Comparison of ENCODE assay signal across 36 mouse cellular contexts in the genomic region with DNA sequence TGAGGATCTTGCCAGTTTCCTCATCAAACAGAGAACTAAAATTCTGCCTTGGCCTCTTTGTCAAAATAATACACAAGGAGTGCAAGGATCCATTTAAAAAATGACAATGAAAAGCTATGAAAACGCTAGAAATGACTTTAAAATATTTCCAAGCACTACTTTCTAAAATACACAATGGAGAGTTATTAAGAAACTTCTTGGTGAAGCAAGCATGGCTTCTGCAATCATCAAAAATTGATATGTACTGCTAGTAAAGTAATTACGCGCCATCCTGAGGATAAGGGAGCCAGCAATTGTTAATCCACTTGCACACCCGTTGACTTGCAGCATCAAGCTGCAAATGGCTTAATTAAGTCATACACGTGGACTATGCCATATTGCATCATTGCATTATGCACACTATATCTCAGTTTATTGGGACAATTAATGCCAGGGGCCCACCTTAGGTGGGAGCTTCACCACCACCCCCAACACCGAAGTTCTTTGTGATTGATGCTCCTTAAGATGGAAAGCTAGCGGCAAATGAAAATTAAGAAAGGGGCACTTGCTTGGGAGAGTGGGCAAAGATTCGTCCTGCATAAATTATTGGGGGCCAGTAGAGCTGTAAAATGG. TPM values are rescaled to one million over a fixed set of nuclear protein-coding genes. Genes with fewer than 3 reads are reported as not detected.
DNase-seq lines count a peak whose midpoint lies in the region; ATAC-seq and TF ChIP-seq lines count a peak whose summit lies in the region.
"Had no signal": no experiment of that assay in that cellular context is flagged by ENCODE, and none has a peak within 500 bp of the region (broad histone marks: within the 10 kb centered on the region; RNA-seq: fewer than 3 reads in every experiment).

No protein-coding gene starts in this region.

- no peak overlapping the region for H3K4me2 ChIP-seq in forebrain, postnatal 0 days (ENCODE audit: low read depth)
- no peak overlapping the region for H3K4me2 ChIP-seq in hindbrain, embryonic 11.5 days (replicated peaks; ENCODE audit: low read depth, low read length)
- no peak overlapping the region for H3K4me2 ChIP-seq in midbrain, embryonic 14.5 days (ENCODE audit: low read length)
- H3K4me2 ChIP-seq in midbrain, embryonic 15.5 days = no peak overlapping the region
- H3K4me2 ChIP-seq in neural tube, embryonic 14.5 days (ENCODE audit: low read depth, low read length) = no peak overlapping the region
- H3K4me2 ChIP-seq: embryonic facial prominence, embryonic 13.5 days; heart, embryonic 13.5 days; kidney, embryonic 15.5 days; limb, embryonic 13.5 days; liver, embryonic 11.5 days; lung, embryonic 15.5 days; neural tube, embryonic 12.5 days had no signal

- H3K9ac ChIP-seq in forebrain, postnatal 0 days = no peak overlapping the region
- no peak overlapping the region for H3K9ac ChIP-seq in hindbrain, embryonic 11.5 days (ENCODE audit: low read depth, low read length)
- no peak overlapping the region for H3K9ac ChIP-seq in midbrain, embryonic 14.5 days (replicated peaks; ENCODE audit: low read length)
- H3K9ac ChIP-seq in midbrain, embryonic 15.5 days = no peak overlapping the region
- H3K9ac ChIP-seq in neural tube, embryonic 14.5 days (replicated peaks; ENCODE audit: low read depth, low read length) = no peak overlapping the region
- H3K9ac ChIP-seq: embryonic facial prominence, embryonic 13.5 days; heart, embryonic 13.5 days; kidney, embryonic 15.5 days; limb, embryonic 13.5 days; lung, embryonic 15.5 days; neural tube, embryonic 12.5 days had no signal

- no peak for DNase-seq in forebrain, embryonic 10.5 days (ENCODE audit: extremely low spot score, low spot score)
- no peak for DNase-seq in forebrain, postnatal 0 days
- DNase-seq in hindbrain, embryonic 10.5 days (ENCODE audit: low spot score) = peak; percentile 26
- no peak for DNase-seq in hindbrain, embryonic 11.5 days (ENCODE audit: low spot score)
- DNase-seq in midbrain, embryonic 14.5 days = peak; percentile 27
- DNase-seq: adrenal gland, postnatal 10 days; cerebellum, adult 11 months; cerebellum, adult 9-10 months; gastrocnemius, postnatal 25 days; heart, adult 2 months; heart, postnatal 10 days; kidney, adult 18-20 months; kidney, postnatal 25 days; retina, postnatal 1 day; right cerebral cortex, postnatal 14 days; thymus, postnatal 4 days had no signal

- H3K27me3 ChIP-seq in forebrain, embryonic 10.5 days (ENCODE audit: poor library complexity, severe bottlenecking) = peaks cover 100% of the 10 kb centered on the region
- peaks cover 93% of the 10 kb centered on the region for H3K27me3 ChIP-seq in forebrain, postnatal 0 days (ENCODE audit: insufficient read depth, low read length)
- peaks cover 100% of the 10 kb centered on the region for H3K27me3 ChIP-seq in hindbrain, embryonic 10.5 days (ENCODE audit: insufficient read depth, poor library complexity, severe bottlenecking)
- H3K27me3 ChIP-seq in hindbrain, embryonic 11.5 days (ENCODE audit: control insufficient read depth, insufficient read depth, low read length) = peaks cover 89% of the 10 kb centered on the region
- peaks cover 92% of the 10 kb centered on the region for H3K27me3 ChIP-seq in midbrain, embryonic 14.5 days (ENCODE audit: control insufficient read depth, insufficient read depth, low read length)
- peaks cover 77% of the 10 kb centered on the region for H3K27me3 ChIP-seq in midbrain, embryonic 15.5 days (replicated peaks)
- H3K27me3 ChIP-seq in neural tube, embryonic 14.5 days (ENCODE audit: control insufficient read depth, insufficient read depth, low read length) = peaks cover 62% of the 10 kb centered on the region

- no peak for ATAC-seq in forebrain, postnatal 0 days
- no peak for ATAC-seq in hindbrain, embryonic 11.5 days (ENCODE audit: low FRiP score)
- no peak for ATAC-seq in midbrain, embryonic 14.5 days (ENCODE audit: low FRiP score, low TSS enrichment)
- no peak for ATAC-seq in midbrain, embryonic 15.5 days (replicated peaks)
- 0 out of 2 replicates have a peak, but pooled peaks have one; percentile 50 for ATAC-seq in neural tube, embryonic 14.5 days (ENCODE audit: low read depth)

- 6% methylated on average over 8 of the region's 8 CpGs for WGBS in forebrain, embryonic 10.5 days
- WGBS in forebrain, postnatal 0 days = 15% methylated on average over 8 of the region's 8 CpGs
- WGBS in hindbrain, embryonic 10.5 days = 6% methylated on average over 8 of the region's 8 CpGs
- 12% methylated on average over 8 of the region's 8 CpGs for WGBS in hindbrain, embryonic 11.5 days
- WGBS in midbrain, embryonic 14.5 days = 6% methylated on average over 8 of the region's 8 CpGs
- WGBS in midbrain, embryonic 15.5 days = 9% methylated on average over 8 of the region's 8 CpGs
- WGBS in neural tube, embryonic 14.5 days = 8% methylated on average over 8 of the region's 8 CpGs

- H3K9me3 ChIP-seq in forebrain, embryonic 10.5 days = no peaks in the 10 kb centered on the region
- H3K9me3 ChIP-seq in forebrain, postnatal 0 days (ENCODE audit: low read length) = no peaks in the 10 kb centered on the region
- no peaks in the 10 kb centered on the region for H3K9me3 ChIP-seq in hindbrain, embryonic 10.5 days
- H3K9me3 ChIP-seq in hindbrain, embryonic 11.5 days (ENCODE audit: control insufficient read depth, low read length) = no peaks in the 10 kb centered on the region
- no peaks in the 10 kb centered on the region for H3K9me3 ChIP-seq in midbrain, embryonic 14.5 days (ENCODE audit: control insufficient read depth, low read length)
- 0 out of 2 replicates have a peak, but pooled peaks cover 3% of the 10 kb centered on the region for H3K9me3 ChIP-seq in midbrain, embryonic 15.5 days
- H3K9me3 ChIP-seq in neural tube, embryonic 14.5 days (ENCODE audit: control insufficient read depth, low read length) = no peaks in the 10 kb centered on the region
- H3K9me3 ChIP-seq: embryonic facial prominence, embryonic 13.5 days; heart, embryonic 13.5 days; kidney, embryonic 15.5 days; limb, embryonic 13.5 days; lung, embryonic 15.5 days; midbrain, embryonic 10.5 days; neural tube, embryonic 12.5 days had no signal

- peak overlapping the region; percentile 11; the same call in 1 of the 2 replicates for H3K27ac ChIP-seq in forebrain, embryonic 10.5 days
- no peak overlapping the region for H3K27ac ChIP-seq in forebrain, postnatal 0 days (ENCODE audit: low read depth, low read length)
- H3K27ac ChIP-seq in hindbrain, embryonic 10.5 days = no peak overlapping the region
- H3K27ac ChIP-seq in hindbrain, embryonic 11.5 days (ENCODE audit: low read depth, low read length) = no peak overlapping the region
- H3K27ac ChIP-seq in midbrain, embryonic 14.5 days (replicated peaks; ENCODE audit: low read depth, low read length) = no peak overlapping the region
- H3K27ac ChIP-seq in midbrain, embryonic 15.5 days = no peak overlapping the region
- H3K27ac ChIP-seq in neural tube, embryonic 14.5 days (ENCODE audit: low read depth, low read length) = no peak overlapping the region
- H3K27ac ChIP-seq: embryonic facial prominence, embryonic 13.5 days; heart, adult 2 months; heart, embryonic 13.5 days; kidney, embryonic 15.5 days; limb, embryonic 13.5 days; lung, embryonic 15.5 days; midbrain, embryonic 10.5 days; neural tube, embryonic 12.5 days had no signal

- H3K4me3 ChIP-seq in forebrain, embryonic 10.5 days = no peak overlapping the region
- H3K4me3 ChIP-seq in forebrain, postnatal 0 days (ENCODE audit: low read depth, low read length) = no peak overlapping the region
- no peak overlapping the region for H3K4me3 ChIP-seq in hindbrain, embryonic 10.5 days
- H3K4me3 ChIP-seq in hindbrain, embryonic 11.5 days (ENCODE audit: low read depth, low read length) = no peak overlapping the region
- no peak overlapping the region for H3K4me3 ChIP-seq in midbrain, embryonic 14.5 days (replicated peaks; ENCODE audit: low read depth, low read length)
- H3K4me3 ChIP-seq in midbrain, embryonic 15.5 days = no peak overlapping the region
- H3K4me3 ChIP-seq in neural tube, embryonic 14.5 days (ENCODE audit: low read depth, low read length) = no peak overlapping the region
- H3K4me3 ChIP-seq: embryonic facial prominence, embryonic 13.5 days; erythroblast, embryonic 14.5 days; heart, adult 2 months; heart, embryonic 13.5 days; kidney, embryonic 15.5 days; limb, embryonic 13.5 days; lung, embryonic 15.5 days; midbrain, embryonic 10.5 days; neural tube, embryonic 12.5 days had no signal

- TF ChIP-seq CTCF in forebrain, postnatal 0 days (IDR thresholded peaks at IDR 0.05; ENCODE audit: low read depth) = no peak

- H3K4me1 ChIP-seq in forebrain, embryonic 10.5 days = peaks cover 57% of the 10 kb centered on the region
- no peaks in the 10 kb centered on the region for H3K4me1 ChIP-seq in forebrain, postnatal 0 days (ENCODE audit: insufficient read depth)
- peaks cover 24% of the 10 kb centered on the region; the same call in 1 of the 2 replicates for H3K4me1 ChIP-seq in hindbrain, embryonic 10.5 days (replicated peaks)
- no peaks in the 10 kb centered on the region for H3K4me1 ChIP-seq in hindbrain, embryonic 11.5 days (replicated peaks; ENCODE audit: control insufficient read depth, insufficient read depth, low read length)
- H3K4me1 ChIP-seq in midbrain, embryonic 14.5 days (ENCODE audit: control insufficient read depth, insufficient read depth, low read length) = no peaks in the 10 kb centered on the region
- no peaks in the 10 kb centered on the region for H3K4me1 ChIP-seq in midbrain, embryonic 15.5 days
- no peaks in the 10 kb centered on the region for H3K4me1 ChIP-seq in neural tube, embryonic 14.5 days (ENCODE audit: control insufficient read depth, insufficient read depth, low read length)
- H3K4me1 ChIP-seq: embryonic facial prominence, embryonic 13.5 days; heart, embryonic 13.5 days; kidney, embryonic 15.5 days; limb, embryonic 13.5 days; lung, embryonic 15.5 days had no signal

- no peaks in the 10 kb centered on the region for H3K36me3 ChIP-seq in forebrain, embryonic 10.5 days (replicated peaks)
- no peaks in the 10 kb centered on the region for H3K36me3 ChIP-seq in forebrain, postnatal 0 days (ENCODE audit: insufficient read depth)
- H3K36me3 ChIP-seq in hindbrain, embryonic 10.5 days = no peaks in the 10 kb centered on the region
- H3K36me3 ChIP-seq in hindbrain, embryonic 11.5 days (ENCODE audit: control insufficient read depth, insufficient read depth, low read length) = no peaks in the 10 kb centered on the region
- no peaks in the 10 kb centered on the region for H3K36me3 ChIP-seq in midbrain, embryonic 14.5 days (ENCODE audit: control insufficient read depth, insufficient read depth, low read length)
- H3K36me3 ChIP-seq in midbrain, embryonic 15.5 days (replicated peaks) = no peaks in the 10 kb centered on the region
- no peaks in the 10 kb centered on the region for H3K36me3 ChIP-seq in neural tube, embryonic 14.5 days (ENCODE audit: control insufficient read depth, insufficient read depth, low read length)
- H3K36me3 ChIP-seq: embryonic facial prominence, embryonic 13.5 days; G1E; heart, embryonic 13.5 days; kidney, embryonic 15.5 days; limb, embryonic 13.5 days; lung, embryonic 15.5 days; midbrain, embryonic 10.5 days; neural tube, embryonic 12.5 days had no signal

RNA-seq across cellular contexts. Expression of gene Zic1, which starts 35.0 kb away (rescaled TPM):
- 6.2 and 8.9 TPM in 2 replicates for polyA plus RNA-seq in forebrain, embryonic 10.5 days (2016; fragmentation: Nextera tagmentation; extraction: Ambion mirVana)
- 65.4 and 127 TPM in 2 replicates for total RNA-seq in forebrain, postnatal 0 days (2014; rRNA removed)
- 4.4 and 8.9 TPM in 2 replicates for polyA plus RNA-seq in forebrain, postnatal 0 days (2015; fragmentation: Nextera tagmentation; extraction: Ambion mirVana)
- 6.9 and 8.1 TPM in 2 replicates for polyA plus RNA-seq in hindbrain, embryonic 10.5 days (2016; fragmentation: Nextera tagmentation; extraction: Ambion mirVana)
- polyA plus RNA-seq in hindbrain, embryonic 11.5 days (2014; fragmentation: Nextera tagmentation; extraction: Ambion mirVana) = 18.2 and 23.8 TPM in 2 replicates
- 17.8 and 18.5 TPM in 2 replicates for polyA plus RNA-seq in midbrain, embryonic 14.5 days (2014; fragmentation: Nextera tagmentation; extraction: Ambion mirVana)
- polyA plus RNA-seq in midbrain, embryonic 15.5 days (2015; fragmentation: Nextera tagmentation; extraction: Ambion mirVana) = 10.0 and 11.6 TPM in 2 replicates
- polyA plus RNA-seq in neural tube, embryonic 14.5 days (2014; fragmentation: Nextera tagmentation; extraction: Ambion mirVana) = 28.7 and 30.5 TPM in 2 replicates
- total RNA-seq: common myeloid progenitor, adult 5-6 weeks; heart, adult 2 months; hematopoietic stem cell, adult 5-6 weeks; megakaryocyte progenitor cell, adult 5-6 weeks had no signal
- polyA plus RNA-seq: erythroblast, embryonic 14.5 days; G1E; heart, embryonic 13.5 days; intestine, embryonic 14.5 days; kidney, embryonic 15.5 days; small intestine, adult 2 months; stomach, embryonic 14.5 days; thymus, postnatal 0 days had no signal

RNA-seq across cellular contexts. Expression of gene Zic4, which starts 38.4 kb away (rescaled TPM):
- polyA plus RNA-seq in forebrain, embryonic 10.5 days (2016; fragmentation: Nextera tagmentation; extraction: Ambion mirVana) = 24.8 and 41.8 TPM in 2 replicates
- total RNA-seq in forebrain, postnatal 0 days (2014; rRNA removed) = 44.3 and 99.2 TPM in 2 replicates
- 24.7 and 48.1 TPM in 2 replicates for polyA plus RNA-seq in forebrain, postnatal 0 days (2015; fragmentation: Nextera tagmentation; extraction: Ambion mirVana)
- polyA plus RNA-seq in hindbrain, embryonic 10.5 days (2016; fragmentation: Nextera tagmentation; extraction: Ambion mirVana) = 16.9 and 19.8 TPM in 2 replicates
- polyA plus RNA-seq in hindbrain, embryonic 11.5 days (2014; fragmentation: Nextera tagmentation; extraction: Ambion mirVana) = 32.8 and 36.5 TPM in 2 replicates
- 32.4 and 49.1 TPM in 2 replicates for polyA plus RNA-seq in midbrain, embryonic 14.5 days (2014; fragmentation: Nextera tagmentation; extraction: Ambion mirVana)
- polyA plus RNA-seq in midbrain, embryonic 15.5 days (2015; fragmentation: Nextera tagmentation; extraction: Ambion mirVana) = 53.1 and 59.1 TPM in 2 replicates
- 46.7 and 50.5 TPM in 2 replicates for polyA plus RNA-seq in neural tube, embryonic 14.5 days (2014; fragmentation: Nextera tagmentation; extraction: Ambion mirVana)
- total RNA-seq: adrenal gland, postnatal 10 days; common myeloid progenitor, adult 5-6 weeks; gastrocnemius, postnatal 25 days; heart, adult 2 months; heart, postnatal 10 days; hematopoietic stem cell, adult 5-6 weeks; megakaryocyte progenitor cell, adult 5-6 weeks had no signal
- polyA plus RNA-seq: G1E; heart, adult 2 months; heart, embryonic 13.5 days; intestine, embryonic 14.5 days; kidney, embryonic 15.5 days; liver, embryonic 11.5 days; liver, embryonic 16.5 days; lung, embryonic 15.5 days; small intestine, adult 2 months; stomach, embryonic 14.5 days; thymus, postnatal 0 days had no signal

Comparison
In these comparisons a context has a peak if more than half of its experiments do, and no peak if none do; other contexts are left out.
1. DNase-seq: peak in hindbrain, embryonic 10.5 days (single experiment) and midbrain, embryonic 14.5 days (single experiment); none in forebrain, embryonic 10.5 days (single experiment), forebrain, postnatal 0 days (single experiment) and hindbrain, embryonic 11.5 days (single experiment).